35 mouse cellular contexts compared by ENCODE assay signal in the genomic region with DNA sequence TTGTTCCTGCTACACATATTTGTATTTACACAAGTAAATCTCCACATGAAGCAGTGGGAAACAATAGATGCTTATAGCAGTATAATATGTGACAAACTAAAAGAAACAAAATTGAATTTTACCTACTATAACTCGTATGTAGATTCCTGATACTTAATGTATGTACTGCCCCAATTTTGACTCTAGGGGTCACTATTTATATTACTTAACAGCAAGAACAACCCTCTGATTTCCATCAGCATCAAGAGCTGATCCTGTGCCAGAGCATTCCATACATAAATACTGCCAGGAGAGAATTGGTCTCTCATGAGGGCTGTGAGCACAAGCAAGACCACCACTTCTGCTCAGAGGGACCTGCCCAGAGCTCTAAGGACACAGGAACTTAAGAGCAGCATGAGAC.
DNase-seq lines count a peak whose midpoint lies in the region; ATAC-seq and TF ChIP-seq lines count a peak whose summit lies in the region.
"Had no signal": no experiment of that assay in that cellular context is flagged by ENCODE, and none has a peak within 500 bp of the region (broad histone marks: within the 10 kb centered on the region; RNA-seq: fewer than 3 reads in every experiment).

No protein-coding gene starts in this region.

- DNase-seq in liver, adult 2 months (ENCODE audit: extremely low read depth, low read depth, low spot score), result peak; percentile 0
- no peak for DNase-seq in liver, embryonic 11.5 days (ENCODE audit: low spot score)
- DNase-seq in CH12.LX (ENCODE audit: extremely low read depth), result peak; percentile 1
- peak; percentile 16 for DNase-seq in NIH3T3 (ENCODE audit: low read depth)
- DNase-seq in midbrain, embryonic 11.5 days (ENCODE audit: low spot score, missing footprints), result no peak
- no peak for DNase-seq in layer of hippocampus, adult 18-20 months (ENCODE audit: low spot score in 2 of 2)
- no peak for DNase-seq in hindbrain, embryonic 14.5 days (ENCODE audit: low spot score)
- DNase-seq: adrenal gland, adult 2 months; adrenal gland, postnatal 36 days; B cell, adult 2 months; cerebellum, adult 8-10 months; cerebellum, postnatal 25 days; gastrocnemius, adult 2 months; heart, postnatal 10 days; kidney, adult 18-20 months; kidney, postnatal 25 days; liver, postnatal 0 days; lung, postnatal 10 days; midbrain, embryonic 14.5 days; retina, postnatal 1 day; right cerebral cortex, postnatal 14 days; thymus, postnatal 25 days had no signal

- H3K27ac ChIP-seq in liver, adult 2 months (replicated peaks; ENCODE audit: insufficient read depth, low read depth, low read length), result no peak overlapping the region
- no peak overlapping the region for H3K27ac ChIP-seq in liver, embryonic 11.5 days (ENCODE audit: low read depth, low read length)
- H3K27ac ChIP-seq in CH12.LX (ENCODE audit: insufficient read depth, low read depth), result no peak overlapping the region
- no peak overlapping the region for H3K27ac ChIP-seq in midbrain, embryonic 11.5 days (ENCODE audit: low read depth, low read length)
- H3K27ac ChIP-seq in hindbrain, embryonic 14.5 days, result no peak overlapping the region
- H3K27ac ChIP-seq: embryonic facial prominence, embryonic 13.5 days; forebrain, embryonic 10.5 days; forebrain, embryonic 15.5 days; gastrocnemius, adult 2 months; heart, embryonic 13.5 days; hindbrain, embryonic 15.5 days; kidney, embryonic 15.5 days; layer of hippocampus, adult 2 months; left cerebral cortex, adult 2 months; limb, embryonic 12.5 days; liver, embryonic 12.5 days; macrophage; neural tube, embryonic 15.5 days had no signal

- WGBS in liver, adult 2 months, result 69% methylated on average over 1 of the region's 1 CpGs
- WGBS in liver, embryonic 11.5 days, result 47% methylated on average over 1 of the region's 1 CpGs
- WGBS in midbrain, embryonic 11.5 days, result 74% methylated on average over 1 of the region's 1 CpGs
- 73% methylated on average over 1 of the region's 1 CpGs for WGBS in hindbrain, embryonic 14.5 days

- H3K9me3 ChIP-seq in liver, embryonic 11.5 days (ENCODE audit: control insufficient read depth, low read length), result no peaks in the 10 kb centered on the region
- H3K9me3 ChIP-seq in CH12.LX (replicated peaks; ENCODE audit: low read length), result no peaks in the 10 kb centered on the region
- no peaks in the 10 kb centered on the region for H3K9me3 ChIP-seq in midbrain, embryonic 11.5 days (ENCODE audit: control insufficient read depth, low read length)
- H3K9me3 ChIP-seq in hindbrain, embryonic 14.5 days (ENCODE audit: control insufficient read depth, low read length), result no peaks in the 10 kb centered on the region
- H3K9me3 ChIP-seq: embryonic facial prominence, embryonic 13.5 days; forebrain, embryonic 15.5 days; hindbrain, embryonic 15.5 days; kidney, embryonic 15.5 days; limb, embryonic 12.5 days; liver, embryonic 12.5 days; neural tube, embryonic 15.5 days had no signal

- H3K27me3 ChIP-seq in liver, adult 2 months (ENCODE audit: control insufficient read depth, insufficient read depth, low read length), result no peaks in the 10 kb centered on the region
- H3K27me3 ChIP-seq in liver, embryonic 11.5 days (replicated peaks; ENCODE audit: control insufficient read depth, insufficient read depth, low read length), result no peaks in the 10 kb centered on the region
- H3K27me3 ChIP-seq in CH12.LX (replicated peaks), result peaks cover 16% of the 10 kb centered on the region
- no peaks in the 10 kb centered on the region for H3K27me3 ChIP-seq in midbrain, embryonic 11.5 days (ENCODE audit: control insufficient read depth, insufficient read depth, low read length)
- H3K27me3 ChIP-seq in hindbrain, embryonic 14.5 days (ENCODE audit: control insufficient read depth, insufficient read depth, low read length), result no peaks in the 10 kb centered on the region
- H3K27me3 ChIP-seq: embryonic facial prominence, embryonic 13.5 days; forebrain, embryonic 15.5 days; heart, embryonic 13.5 days; hindbrain, embryonic 15.5 days; kidney, embryonic 15.5 days; limb, embryonic 12.5 days; liver, embryonic 12.5 days; neural tube, embryonic 15.5 days had no signal

- H3K79me2 ChIP-seq in liver, adult 2 months (ENCODE audit: control insufficient read depth, insufficient read depth, low read length), result no peaks in the 10 kb centered on the region
- H3K79me2 ChIP-seq in CH12.LX (replicated peaks; ENCODE audit: control insufficient read depth, extremely low read depth, insufficient read depth, poor library complexity, severe bottlenecking), result no peaks in the 10 kb centered on the region

- TF ChIP-seq POLR2A in liver, adult 2 months (IDR thresholded peaks at IDR 0.05; ENCODE audit: extremely low read depth, insufficient read depth, low read length), result no peak
- TF ChIP-seq POLR2A in CH12.LX (IDR thresholded peaks at IDR 0.05; ENCODE audit: low read depth, low read length), result no peak

- no peak overlapping the region for H3K4me2 ChIP-seq in liver, embryonic 11.5 days
- H3K4me2 ChIP-seq in CH12.LX (ENCODE audit: insufficient read depth, low read depth, poor library complexity, severe bottlenecking), result no peak overlapping the region
- no peak overlapping the region for H3K4me2 ChIP-seq in midbrain, embryonic 11.5 days
- no peak overlapping the region for H3K4me2 ChIP-seq in hindbrain, embryonic 14.5 days (replicated peaks)
- H3K4me2 ChIP-seq: embryonic facial prominence, embryonic 13.5 days; forebrain, embryonic 15.5 days; heart, embryonic 13.5 days; hindbrain, embryonic 15.5 days; kidney, embryonic 15.5 days; limb, embryonic 12.5 days; liver, embryonic 12.5 days; neural tube, embryonic 15.5 days had no signal

- H3K9ac ChIP-seq in liver, adult 2 months (ENCODE audit: low read depth, low read length), result no peak overlapping the region
- H3K9ac ChIP-seq in liver, embryonic 11.5 days (ENCODE audit: low read depth, low read length), result no peak overlapping the region
- no peak overlapping the region for H3K9ac ChIP-seq in CH12.LX (ENCODE audit: insufficient read depth, low read depth)
- H3K9ac ChIP-seq in midbrain, embryonic 11.5 days (ENCODE audit: low read length), result no peak overlapping the region
- H3K9ac ChIP-seq in hindbrain, embryonic 14.5 days, result no peak overlapping the region
- H3K9ac ChIP-seq: embryonic facial prominence, embryonic 13.5 days; forebrain, embryonic 15.5 days; heart, embryonic 13.5 days; hindbrain, embryonic 15.5 days; kidney, embryonic 15.5 days; limb, embryonic 12.5 days; liver, embryonic 12.5 days; liver, postnatal 0 days; neural tube, embryonic 15.5 days had no signal

- in situ Hi-C loops in CH12.LX (cut with MboI; ENCODE audit: low pct_ligation_motif_present, low pct_unique_long_range_greater_than_20kb, low sequenced_read_pairs), result no loop called here

- no peak overlapping the region for H3K4me3 ChIP-seq in liver, adult 2 months (ENCODE audit: insufficient read depth, low read depth, low read length)
- H3K4me3 ChIP-seq in liver, embryonic 11.5 days (ENCODE audit: low read depth, low read length), result no peak overlapping the region
- no peak overlapping the region for H3K4me3 ChIP-seq in CH12.LX (replicated peaks in 1 of 3; ENCODE audit: low read depth in 2 of 3, low read length in 2 of 3, poor library complexity in 1 of 3)
- no peak overlapping the region for H3K4me3 ChIP-seq in midbrain, embryonic 11.5 days (ENCODE audit: low read depth, low read length)
- no peak overlapping the region for H3K4me3 ChIP-seq in hindbrain, embryonic 14.5 days (replicated peaks; ENCODE audit: low read length)
- H3K4me3 ChIP-seq: embryonic facial prominence, embryonic 13.5 days; forebrain, embryonic 10.5 days; forebrain, embryonic 15.5 days; gastrocnemius, adult 2 months; heart, embryonic 13.5 days; hindbrain, embryonic 15.5 days; kidney, embryonic 15.5 days; layer of hippocampus, adult 2 months; left cerebral cortex, adult 2 months; limb, embryonic 12.5 days; liver, embryonic 12.5 days; neural tube, embryonic 15.5 days had no signal

- no peaks in the 10 kb centered on the region for H3K36me3 ChIP-seq in liver, adult 2 months (ENCODE audit: control insufficient read depth, insufficient read depth, low read length)
- no peaks in the 10 kb centered on the region for H3K36me3 ChIP-seq in liver, embryonic 11.5 days (ENCODE audit: control insufficient read depth, insufficient read depth, low read length)
- H3K36me3 ChIP-seq in CH12.LX (replicated peaks in 1 of 2; ENCODE audit: control insufficient read depth in 1 of 2, insufficient read depth in 1 of 2, low read length in 1 of 2), result no peaks in the 10 kb centered on the region
- H3K36me3 ChIP-seq in midbrain, embryonic 11.5 days (ENCODE audit: control insufficient read depth, insufficient read depth, low read length), result no peaks in the 10 kb centered on the region
- H3K36me3 ChIP-seq in hindbrain, embryonic 14.5 days (replicated peaks; ENCODE audit: control insufficient read depth, insufficient read depth), result no peaks in the 10 kb centered on the region
- H3K36me3 ChIP-seq: embryonic facial prominence, embryonic 13.5 days; forebrain, embryonic 10.5 days; forebrain, embryonic 15.5 days; heart, embryonic 13.5 days; hindbrain, embryonic 15.5 days; kidney, embryonic 15.5 days; limb, embryonic 12.5 days; liver, embryonic 12.5 days; neural tube, embryonic 15.5 days had no signal

- TF ChIP-seq CTCF in liver, adult 2 months (IDR thresholded peaks at IDR 0.05; ENCODE audit: low read depth, low read length), result no peak
- TF ChIP-seq CTCF in CH12.LX (conservative IDR thresholded peaks at IDR 0.05 in 1 of 2, IDR thresholded peaks at IDR 0.05 in 1 of 2; ENCODE audit: low read depth in 2 of 2, low read length in 2 of 2), result no peak; a peak in 1 of 4 replicates

- TF ChIP-seq RAD21 in CH12.LX (IDR thresholded peaks at IDR 0.05; ENCODE audit: low read depth, low read length), result no peak; the same call in 1 of the 2 replicates

- no peak for ATAC-seq in liver, embryonic 11.5 days (replicated peaks; ENCODE audit: low FRiP score)
- no peak for ATAC-seq in midbrain, embryonic 11.5 days (ENCODE audit: low FRiP score)
- ATAC-seq in hindbrain, embryonic 14.5 days (ENCODE audit: low FRiP score), result no peak
- ATAC-seq: activated CD4-positive, CD25-positive, alpha-beta regulatory T cell, adult 4 months; forebrain, embryonic 15.5 days; liver, embryonic 12.5 days; liver, postnatal 0 days had no signal

- no peaks in the 10 kb centered on the region for H3K4me1 ChIP-seq in liver, adult 2 months (ENCODE audit: control insufficient read depth, insufficient read depth, low read length)
- no peaks in the 10 kb centered on the region for H3K4me1 ChIP-seq in liver, embryonic 11.5 days (replicated peaks; ENCODE audit: control insufficient read depth, insufficient read depth, low read length)
- no peaks in the 10 kb centered on the region for H3K4me1 ChIP-seq in CH12.LX (ENCODE audit: control insufficient read depth in 1 of 2, insufficient read depth in 2 of 2)
- no peaks in the 10 kb centered on the region for H3K4me1 ChIP-seq in midbrain, embryonic 11.5 days (ENCODE audit: control insufficient read depth, insufficient read depth, low read length)
- H3K4me1 ChIP-seq in hindbrain, embryonic 14.5 days (replicated peaks; ENCODE audit: control insufficient read depth, insufficient read depth, low read length), result no peaks in the 10 kb centered on the region
- H3K4me1 ChIP-seq: embryonic facial prominence, embryonic 13.5 days; forebrain, embryonic 10.5 days; forebrain, embryonic 15.5 days; heart, embryonic 13.5 days; hindbrain, embryonic 15.5 days; kidney, embryonic 15.5 days; limb, embryonic 12.5 days; liver, embryonic 12.5 days; neural tube, embryonic 15.5 days had no signal

- no peak for TF ChIP-seq EP300 in CH12.LX (IDR thresholded peaks at IDR 0.05; ENCODE audit: low read length)

- dilution Hi-C loops in CH12.LX (cut with MboI; ENCODE audit: extremely low pct_ligation_motif_present, extremely low pct_unique_long_range_greater_than_20kb, low sequenced_read_pairs), result no loop called here

Comparison
In these comparisons a context has a peak if more than half of its experiments do, and no peak if none do; other contexts are left out.
1. DNase-seq: peak in liver, adult 2 months (single experiment), CH12.LX (single experiment) and NIH3T3 (single experiment); none in liver, embryonic 11.5 days (single experiment), midbrain, embryonic 11.5 days (single experiment), layer of hippocampus, adult 18-20 months (0 of 2) and hindbrain, embryonic 14.5 days (single experiment).